In genomic region chr10:127970359-127970831, GRCm38 (mm10) we compare ENCODE assay signal across 19 mouse cellular contexts. TPM values are rescaled to one million over a fixed set of nuclear protein-coding genes. Genes with fewer than 3 reads are reported as not detected.
DNase-seq lines count a peak whose midpoint lies in the region; ATAC-seq and TF ChIP-seq lines count a peak whose summit lies in the region.
"Had no signal": no experiment of that assay in that cellular context is flagged by ENCODE, and none has a peak within 500 bp of the region (broad histone marks: within the 10 kb centered on the region; RNA-seq: fewer than 3 reads in every experiment).

No protein-coding gene starts in this region.

- no peaks in the 10 kb centered on the region for H3K9me3 ChIP-seq in embryonic facial prominence, embryonic 13.5 days
- H3K9me3 ChIP-seq in limb, embryonic 14.5 days (ENCODE audit: control insufficient read depth, low read length), result no peaks in the 10 kb centered on the region
- H3K9me3 ChIP-seq: liver, embryonic 13.5 days had no signal

- no peak for TF ChIP-seq POLR2A in limb, embryonic 14.5 days (IDR thresholded peaks at IDR 0.05; ENCODE audit: borderline replicate concordance, extremely low read depth, insufficient read depth, insufficient read length)

- peak; percentile 68 for DNase-seq in heart, adult 11 months
- DNase-seq in heart, adult 9 months (ENCODE audit: low spot score in 2 of 2), result no peak
- peak; percentile 57 for DNase-seq in 3T3-L1 (ENCODE audit: low read depth, low spot score)
- peak; percentile 49 for DNase-seq in limb, embryonic 14.5 days (ENCODE audit: low spot score)
- DNase-seq in ovary, postnatal 10 days (ENCODE audit: low spot score), result no peak
- DNase-seq in spleen, postnatal 4 days (ENCODE audit: low spot score in 2 of 2), result no peak
- DNase-seq in spleen, postnatal 36 days (ENCODE audit: low spot score in 2 of 2), result no peak
- DNase-seq: cerebellum, adult 11 months; cerebellum, postnatal 36 days; heart, adult 2 months; heart, postnatal 10 days; kidney, postnatal 14 days; liver, embryonic 13.5 days; spleen, adult 18-20 months; thymus, adult 18-20 months had no signal

- peak overlapping the region; percentile 44 for H3K27ac ChIP-seq in embryonic facial prominence, embryonic 13.5 days
- 0 out of 2 replicates have a peak overlapping the region, but pooled peaks have one; percentile 1 for H3K27ac ChIP-seq in limb, embryonic 14.5 days (replicated peaks; ENCODE audit: low read depth, low read length)
- H3K27ac ChIP-seq: heart, adult 2 months; hindbrain, postnatal 0 days; neural tube, embryonic 13.5 days had no signal

- H3K4me3 ChIP-seq in embryonic facial prominence, embryonic 13.5 days, result no peak overlapping the region
- H3K4me3 ChIP-seq in limb, embryonic 14.5 days (replicated peaks; ENCODE audit: low read length), result no peak overlapping the region
- H3K4me3 ChIP-seq: heart, adult 2 months; liver, embryonic 13.5 days; neural tube, embryonic 13.5 days had no signal

- H3K27me3 ChIP-seq in embryonic facial prominence, embryonic 13.5 days, result no peaks in the 10 kb centered on the region
- H3K27me3 ChIP-seq in limb, embryonic 14.5 days (ENCODE audit: control insufficient read depth, insufficient read depth, low read length), result no peaks in the 10 kb centered on the region
- H3K27me3 ChIP-seq: liver, embryonic 13.5 days; neural tube, embryonic 13.5 days had no signal

- 7% methylated on average over 3 of the region's 3 CpGs for WGBS in embryonic facial prominence, embryonic 13.5 days
- WGBS in limb, embryonic 14.5 days, result 39% methylated on average over 3 of the region's 3 CpGs

- peaks cover 19% of the 10 kb centered on the region for H3K4me1 ChIP-seq in embryonic facial prominence, embryonic 13.5 days
- H3K4me1 ChIP-seq in limb, embryonic 14.5 days (ENCODE audit: control insufficient read depth, insufficient read depth, low read length), result peaks cover 4% of the 10 kb centered on the region; the same call in 1 of the 2 replicates

- H3K36me3 ChIP-seq in embryonic facial prominence, embryonic 13.5 days, result no peaks in the 10 kb centered on the region
- H3K36me3 ChIP-seq in limb, embryonic 14.5 days (ENCODE audit: control insufficient read depth, insufficient read depth, low read length), result no peaks in the 10 kb centered on the region
- H3K36me3 ChIP-seq: liver, embryonic 13.5 days; neural tube, embryonic 13.5 days had no signal

- ATAC-seq in embryonic facial prominence, embryonic 13.5 days (ENCODE audit: insufficient number of reproducible peaks, insufficient read depth, low FRiP score, low TSS enrichment, low read depth), result peak; percentile 75
- ATAC-seq in limb, embryonic 14.5 days (ENCODE audit: low FRiP score, low read depth), result peak; percentile 84
- ATAC-seq: hindbrain, postnatal 0 days; midbrain, embryonic 16.5 days had no signal

- no peak overlapping the region for H3K9ac ChIP-seq in embryonic facial prominence, embryonic 13.5 days
- H3K9ac ChIP-seq in limb, embryonic 14.5 days (ENCODE audit: low read depth, low read length, severe bottlenecking), result no peak overlapping the region
- H3K9ac ChIP-seq: liver, embryonic 13.5 days; neural tube, embryonic 13.5 days had no signal

- peak overlapping the region; percentile 11; the same call in 1 of the 2 replicates for H3K4me2 ChIP-seq in embryonic facial prominence, embryonic 13.5 days
- no peak overlapping the region for H3K4me2 ChIP-seq in limb, embryonic 14.5 days (replicated peaks; ENCODE audit: low read depth, low read length, severe bottlenecking)
- H3K4me2 ChIP-seq: liver, embryonic 13.5 days; neural tube, embryonic 13.5 days had no signal

RNA-seq across cellular contexts. Expression of gene Hsd17b6, which starts 37.0 kb away (rescaled TPM):
- polyA plus RNA-seq in embryonic facial prominence, embryonic 13.5 days (2015; fragmentation: Nextera tagmentation; extraction: Ambion mirVana), result not detected in 2 replicates
- not detected in 2 replicates for polyA plus RNA-seq in limb, embryonic 14.5 days (2012; rRNA removed)
- not detected in 2 replicates for polyA plus RNA-seq in limb, embryonic 14.5 days (2014; fragmentation: Nextera tagmentation; extraction: Ambion mirVana)
- polyA plus RNA-seq: heart, adult 2 months; hindbrain, postnatal 0 days; liver, embryonic 13.5 days; midbrain, embryonic 16.5 days; neural tube, embryonic 13.5 days had no signal

RNA-seq across cellular contexts. Expression of gene Prim1, which starts 44.6 kb away (rescaled TPM):
- 92.1 and 92.2 TPM in 2 replicates for polyA plus RNA-seq in embryonic facial prominence, embryonic 13.5 days (2015; fragmentation: Nextera tagmentation; extraction: Ambion mirVana)
- 47.6 and 59.5 TPM in 2 replicates for polyA plus RNA-seq in limb, embryonic 14.5 days (2012; rRNA removed)
- polyA plus RNA-seq in limb, embryonic 14.5 days (2014; fragmentation: Nextera tagmentation; extraction: Ambion mirVana), result 73.9 and 76.5 TPM in 2 replicates

Comparison
In these comparisons a context has a peak if more than half of its experiments do, and no peak if none do; other contexts are left out.
1. DNase-seq: peak in heart, adult 11 months (single experiment), 3T3-L1 (single experiment) and limb, embryonic 14.5 days (single experiment); none in heart, adult 9 months (0 of 2), ovary, postnatal 10 days (single experiment), spleen, postnatal 4 days (0 of 2) and spleen, postnatal 36 days (0 of 2).